Mouse (Mus musculus) T-cell, adult 2 months (primary cell): ENCODE results near the gene Gdap2.

ENCODE experiments used
- DNase-seq: peaks from one replicate; pipeline ENCODE4 v3.0.0; 2022; ENCODE audit warnings: low spot score

The Gdap2 gene

GRCm38 (mm10) chr3:100246286-100246825 is 84.2 kb downstream of the Gdap2 start:
- no peak for DNase-seq
